Mouse (Mus musculus) lung, adult 2 months (tissue): ENCODE data around the gene Sprr1a. TPM values are rescaled to one million over a fixed set of nuclear protein-coding genes. Genes with fewer than 3 reads are reported as not detected.
"Not testable (repeated sequence)": the region's sequence is repeated elsewhere in the genome, so short reads cannot be mapped to it uniquely, and the experiment has no call there.

ENCODE experiments used
- DNase-seq: peaks from one replicate; pipeline ENCODE4 v3.0.0; 2022
- H3K4me1 ChIP-seq: fragments of 200-500 bp; 2 replicates; pipeline ENCODE4 v1.6.1; 2011; ENCODE audit warnings: low read length; ENCODE audit not compliant: control insufficient read depth, insufficient read depth
- H3K4me3 ChIP-seq: fragments of 200-500 bp; replicated peaks from 2 replicates; pipeline ENCODE3; 2011; ENCODE audit warnings: low read depth, mild to moderate bottlenecking, control low read depth, low read length; ENCODE audit errors: extremely low read depth
- CTCF ChIP-seq: fragments of 200-500 bp; IDR thresholded peaks from 2 replicates; pipeline ENCODE4 v1.5.1; 2011; ENCODE audit warnings: mild to moderate bottlenecking, low read length, control low read depth; ENCODE audit not compliant: insufficient read depth
- POLR2A ChIP-seq: fragments of 200-500 bp; IDR thresholded peaks from 2 replicates; pipeline ENCODE4 v1.6.1; 2011; ENCODE audit warnings: low read depth, mild to moderate bottlenecking, control low read depth, low read length, borderline replicate concordance; ENCODE audit errors: extremely low read depth
- WGBS: fragments of 180-500 bp; shearing (Covaris S2); methylation state at CpG from one replicate; pipeline ENCODE4 v1.1.7; 2018; 5-methylcytosine and 5-hydroxymethylcytosine counted together
- polyA plus RNA-seq: library from polyadenylated mRNA; depleted of rRNA; stranded (reverse); fragments of >200 nt; gene quantifications from 2 replicates; pipeline ENCODE4 v1.2.3, GENCODE M21; 2012; rRNA removed

The Sprr1a gene
- polyA plus RNA-seq, result 5.1 and 220 TPM in 2 replicates

GRCm38 (mm10) chr3:92485863-92486262 lies at the start of gene Sprr1a:
Gene Sprr1a, minus strand, starts transcription at chr3:92485895.
- no peak for DNase-seq
- Histone ChIP-seq H3K4me3 (no peak within 1 kb of the TSS), H3K4me1 (no peaks in the 10 kb centered on the region)
- TF ChIP-seq CTCF (no peak), POLR2A (no peak)

- 85% methylated on average over 3 of the region's 3 CpGs for WGBS
- no peak for DNase-seq
- TF ChIP-seq CTCF (no peak), POLR2A (no peak)
- no peaks in the 10 kb centered on the region for H3K4me1 ChIP-seq
- no peak within 1 kb of the TSS for H3K4me3 ChIP-seq
Measured at GRCm38 (mm10) chr3:92534411-92534810, 48.7 kb upstream of the Sprr1a start, which contains the start of gene 2310046K23Rik. Gene 2310046K23Rik, minus strand, starts transcription at chr3:92534511.

- no peak overlapping the region for H3K4me3 ChIP-seq
- no peaks in the 10 kb centered on the region for H3K4me1 ChIP-seq
- no peak for DNase-seq
- no peak for TF ChIP-seq CTCF
- TF ChIP-seq POLR2A, result no peak
Measured at GRCm38 (mm10) chr3:92512325-92512724, 26.6 kb upstream of the Sprr1a start.

DNA sequence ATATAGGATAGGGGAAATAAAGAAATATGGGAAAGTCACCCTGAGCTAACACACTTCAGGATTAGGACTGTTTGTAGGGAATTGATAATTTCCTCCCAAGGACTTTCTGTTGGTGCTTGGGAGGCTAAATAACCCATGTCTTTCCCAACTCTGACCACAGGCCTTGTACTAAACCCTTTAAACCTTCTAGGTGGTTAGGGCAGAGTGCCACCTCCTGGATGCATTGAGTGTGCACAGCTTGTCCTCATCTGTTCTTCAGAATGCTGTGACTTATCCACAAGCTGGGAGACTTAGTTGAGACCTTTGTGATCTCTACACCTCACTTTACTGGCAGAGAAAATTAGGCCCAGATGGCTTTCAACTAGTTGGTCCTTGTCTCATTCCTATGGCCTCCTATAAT lies 25.1 kb upstream of the Sprr1a start:
- no peak overlapping the region for H3K4me3 ChIP-seq
- no peak for DNase-seq
- no peak for TF ChIP-seq POLR2A
- no peak for TF ChIP-seq CTCF
- H3K4me1 ChIP-seq, result no peaks in the 10 kb centered on the region

DNA sequence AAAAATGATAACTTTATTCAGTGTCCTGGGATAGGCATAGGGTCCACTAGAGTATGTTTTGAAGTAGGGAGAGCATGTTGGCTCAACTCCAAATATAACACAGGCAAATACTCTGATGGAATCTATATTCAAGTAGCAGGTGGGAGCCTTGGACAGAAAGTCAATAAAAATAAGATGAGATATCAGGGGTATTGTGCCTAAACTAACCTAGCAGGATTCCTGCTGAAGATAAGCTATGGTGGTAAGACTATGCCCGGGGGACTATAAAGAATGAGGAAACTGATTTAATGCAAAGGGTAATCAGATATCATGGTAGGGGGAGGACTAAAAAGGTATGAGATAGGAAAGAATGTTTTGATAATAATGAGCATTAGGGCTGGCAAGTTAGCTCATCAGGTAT lies 22.5 kb upstream of the Sprr1a start:
- 71% methylated on average over 1 of the region's 1 CpGs for WGBS
- DNase-seq, result no peak

GRCm38 (mm10) chr3:92503528-92503927 lies 17.8 kb upstream of the Sprr1a start:
- no peak for DNase-seq
- Histone ChIP-seq H3K4me3 (no peak overlapping the region), H3K4me1 (no peaks in the 10 kb centered on the region)
- TF ChIP-seq CTCF, result no peak
- TF ChIP-seq POLR2A, result no peak

More for the DNA sequence above, 22.5 kb upstream of the Sprr1a start:
- Histone ChIP-seq H3K4me1 (no peaks in the 10 kb centered on the region), H3K4me3 (no peak overlapping the region)
- TF ChIP-seq POLR2A (no peak), CTCF (no peak)

DNA sequence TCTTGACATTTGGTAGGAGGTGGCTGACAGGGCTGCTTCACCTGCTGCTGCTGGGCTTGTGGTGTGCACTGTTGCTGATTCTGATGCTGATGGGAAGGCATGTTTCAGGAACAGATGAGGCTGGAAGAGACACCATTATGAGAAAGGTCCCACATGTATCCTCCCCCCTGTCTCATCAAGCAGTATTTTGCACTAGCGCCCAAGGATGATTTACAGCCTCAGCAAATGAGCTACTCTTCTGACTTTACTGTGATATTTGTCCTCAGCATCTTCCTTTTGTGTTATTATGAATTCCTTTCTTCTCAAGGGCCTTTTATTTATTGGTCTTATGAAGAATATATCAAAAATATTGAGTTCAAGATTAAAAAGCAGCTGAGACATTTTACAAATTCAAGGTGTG lies 14.7 kb upstream of the Sprr1a start, which contains the start of gene Sprr4:
Gene Sprr4 (minus strand): TSS at position 101 of the 400 bp plus-strand sequence.
- DNase-seq, result no peak
- Histone ChIP-seq H3K4me3 (no peak within 1 kb of the TSS), H3K4me1 (no peaks in the 10 kb centered on the region)
- WGBS, result 83% methylated on average over 1 of the region's 1 CpGs
- TF ChIP-seq POLR2A (no peak), CTCF (no peak)

- not testable (repeated sequence) for DNase-seq, H3K4me3 ChIP-seq, H3K4me1 ChIP-seq
Measured at GRCm38 (mm10) chr3:92490262-92490661, 4.6 kb upstream of the Sprr1a start.

- no peak for DNase-seq
- no peaks in the 10 kb centered on the region for H3K4me1 ChIP-seq
- no peak overlapping the region for H3K4me3 ChIP-seq
- WGBS, result 22% methylated on average over 1 of the region's 1 CpGs
- no peak for TF ChIP-seq CTCF
- no peak for TF ChIP-seq POLR2A
Measured at GRCm38 (mm10) chr3:92486307-92486706, 612 bp upstream of the Sprr1a start.

DNA sequence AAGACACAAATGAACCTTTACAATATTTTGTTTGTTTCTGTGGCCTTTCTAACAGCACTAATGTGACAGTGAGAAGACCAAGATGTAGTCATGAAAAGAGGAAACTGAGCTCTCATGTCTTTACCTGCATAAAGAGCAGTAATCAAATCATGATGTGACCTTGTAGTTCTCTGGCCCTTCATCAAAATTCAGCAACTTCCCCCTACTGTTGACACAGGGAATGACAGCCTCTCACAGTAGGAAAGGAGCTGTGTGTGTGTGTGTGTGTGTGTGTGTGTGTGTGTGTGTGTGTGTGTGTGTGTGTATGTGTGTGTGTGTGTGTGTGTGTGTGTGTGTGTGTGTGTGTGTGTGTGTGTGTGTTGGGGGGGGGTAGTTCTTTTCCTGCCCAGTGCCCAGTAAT lies 4.4 kb downstream of the Sprr1a start:
- not testable (repeated sequence) for DNase-seq, H3K4me1 ChIP-seq, H3K4me3 ChIP-seq

- H3K4me3 ChIP-seq, result no peak overlapping the region
- H3K4me1 ChIP-seq, result no peaks in the 10 kb centered on the region
- WGBS, result 65% methylated on average over 2 of the region's 2 CpGs
- no peak for DNase-seq
- TF ChIP-seq CTCF, result no peak
- no peak for TF ChIP-seq POLR2A
Measured at GRCm38 (mm10) chr3:92470111-92470510, 15.6 kb downstream of the Sprr1a start.
